Mouse (Mus musculus): ENCODE data around the gene Vwa3b. TPM values are rescaled to one million over a fixed set of nuclear protein-coding genes. Genes with fewer than 3 reads are reported as not detected.
A peak's percentile ranks its signal among the peaks of the same experiment; 100 is the strongest.

Vwa3b gene
- polyA plus RNA-seq, 1 experiment from 2014 or later: 0.61 TPM

DNA sequence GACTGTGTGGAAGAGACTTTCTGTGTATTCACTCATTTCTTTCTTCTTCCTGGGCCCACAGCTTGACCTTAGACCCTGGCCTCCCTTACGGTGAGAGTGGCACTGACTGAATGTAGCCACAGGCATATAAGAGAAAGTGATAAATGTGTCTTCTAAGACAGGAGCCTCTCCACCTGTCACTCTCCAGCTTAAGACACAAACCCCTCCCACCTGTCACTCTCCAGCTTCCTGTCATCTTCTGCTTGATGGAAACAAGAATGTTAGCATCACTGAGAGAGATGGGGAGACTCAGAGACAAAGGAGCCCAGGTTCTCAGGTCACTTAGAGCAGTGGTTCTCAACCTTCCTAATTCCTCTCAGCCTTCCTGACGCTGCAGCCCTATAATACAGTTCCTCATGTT, 3.7 kb upstream of the Vwa3b start:
- Histone ChIP-seq H3K27me3 (ENCODE audit: control insufficient read depth, insufficient read depth, low read length) (no peaks in the 10 kb centered on the region), H3K4me2 (ENCODE audit: low read depth, severe bottlenecking) (no peak overlapping the region), H3K36me3 (ENCODE audit: control insufficient read depth, insufficient read depth, low read length) (no peaks in the 10 kb centered on the region), H3K4me3 (ENCODE audit: low read depth, low read length) (no peak overlapping the region), H3K9ac (ENCODE audit: low read length) (no peak overlapping the region), H3K9me3 (ENCODE audit: control insufficient read depth, low read length) (no peaks in the 10 kb centered on the region), H3K4me1 (ENCODE audit: control insufficient read depth, insufficient read depth, low read length) (no peaks in the 10 kb centered on the region), H3K27ac (replicated peaks; ENCODE audit: low read depth, low read length) (no peak overlapping the region)
- ATAC-seq (ENCODE audit: insufficient number of reproducible peaks, low FRiP score, low TSS enrichment, low read depth): no peak
- WGBS: 70% methylated on average over 2 of the region's 2 CpGs
- no peak for DNase-seq (ENCODE audit: low spot score)

DNA sequence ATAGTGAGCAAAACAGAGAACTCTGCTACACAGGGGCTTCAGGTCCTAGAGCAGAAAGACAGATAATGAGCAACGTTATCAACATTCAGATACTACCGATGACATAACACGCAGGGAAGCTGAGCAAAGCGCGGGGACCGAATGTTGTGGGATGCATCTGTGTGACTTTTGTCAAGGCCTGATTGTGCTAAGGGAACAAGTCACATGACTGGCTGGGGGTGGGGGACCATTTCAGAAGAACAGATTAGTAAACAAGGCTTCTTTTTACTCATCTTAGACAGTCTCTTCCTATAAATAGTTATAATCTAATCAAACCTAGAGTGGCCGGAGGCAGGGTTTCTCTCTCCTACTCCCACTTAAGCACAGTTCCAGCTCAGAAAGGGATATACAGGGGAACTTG, 1.7 kb upstream of the Vwa3b start:
- ATAC-seq (ENCODE audit: insufficient number of reproducible peaks, low FRiP score, low TSS enrichment, low read depth) (no peak), DNase-seq (ENCODE audit: low spot score) (no peak)
- WGBS: 94% methylated on average over 7 of the region's 7 CpGs
- H3K36me3 ChIP-seq (ENCODE audit: control insufficient read depth, insufficient read depth, low read length): no peaks in the 10 kb centered on the region
- no peak overlapping the region for H3K9ac ChIP-seq (ENCODE audit: low read length)
- H3K27ac ChIP-seq (replicated peaks; ENCODE audit: low read depth, low read length): no peak overlapping the region
- no peak overlapping the region for H3K4me2 ChIP-seq (ENCODE audit: low read depth, severe bottlenecking)
- H3K27me3 ChIP-seq (ENCODE audit: control insufficient read depth, insufficient read depth, low read length): no peaks in the 10 kb centered on the region
- H3K4me1 ChIP-seq (ENCODE audit: control insufficient read depth, insufficient read depth, low read length): no peaks in the 10 kb centered on the region
- no peaks in the 10 kb centered on the region for H3K9me3 ChIP-seq (ENCODE audit: control insufficient read depth, low read length)
- no peak overlapping the region for H3K4me3 ChIP-seq (ENCODE audit: low read depth, low read length)

- no peaks in the 10 kb centered on the region for H3K9me3 ChIP-seq (ENCODE audit: control insufficient read depth, low read length)
- no peak overlapping the region for H3K4me3 ChIP-seq (ENCODE audit: low read depth, low read length)
- ATAC-seq (ENCODE audit: insufficient number of reproducible peaks, low FRiP score, low TSS enrichment, low read depth) (no peak), DNase-seq (ENCODE audit: low spot score) (no peak)
- no peak overlapping the region for H3K9ac ChIP-seq (ENCODE audit: low read length)
- H3K27ac ChIP-seq (replicated peaks; ENCODE audit: low read depth, low read length): no peak overlapping the region
- WGBS: 96% methylated on average over 1 of the region's 1 CpGs
- no peaks in the 10 kb centered on the region for H3K4me1 ChIP-seq (ENCODE audit: control insufficient read depth, insufficient read depth, low read length)
- H3K36me3 ChIP-seq (ENCODE audit: control insufficient read depth, insufficient read depth, low read length): no peaks in the 10 kb centered on the region
- no peak overlapping the region for H3K4me2 ChIP-seq (ENCODE audit: low read depth, severe bottlenecking)
- H3K27me3 ChIP-seq (ENCODE audit: control insufficient read depth, insufficient read depth, low read length): no peaks in the 10 kb centered on the region
These were observed 1.0 kb upstream of the Vwa3b start for GRCm38 (mm10) chr1:37025376-37025775.

- no peak for DNase-seq (ENCODE audit: low spot score)
- ATAC-seq (ENCODE audit: insufficient number of reproducible peaks, low FRiP score, low TSS enrichment, low read depth): no peak
- Histone ChIP-seq H3K27ac (replicated peaks; ENCODE audit: low read depth, low read length) (no peak overlapping the region), H3K4me1 (ENCODE audit: control insufficient read depth, insufficient read depth, low read length) (no peaks in the 10 kb centered on the region), H3K27me3 (ENCODE audit: control insufficient read depth, insufficient read depth, low read length) (no peaks in the 10 kb centered on the region), H3K9ac (ENCODE audit: low read length) (no peak overlapping the region), H3K9me3 (ENCODE audit: control insufficient read depth, low read length) (no peaks in the 10 kb centered on the region), H3K36me3 (ENCODE audit: control insufficient read depth, insufficient read depth, low read length) (no peaks in the 10 kb centered on the region), H3K4me3 (ENCODE audit: low read depth, low read length) (no peak overlapping the region), H3K4me2 (ENCODE audit: low read depth, severe bottlenecking) (no peak overlapping the region)
- 78% methylated on average over 6 of the region's 6 CpGs for WGBS
These were observed 470 bp downstream of the Vwa3b start for GRCm38 (mm10) chr1:37026866-37027265.

DNA sequence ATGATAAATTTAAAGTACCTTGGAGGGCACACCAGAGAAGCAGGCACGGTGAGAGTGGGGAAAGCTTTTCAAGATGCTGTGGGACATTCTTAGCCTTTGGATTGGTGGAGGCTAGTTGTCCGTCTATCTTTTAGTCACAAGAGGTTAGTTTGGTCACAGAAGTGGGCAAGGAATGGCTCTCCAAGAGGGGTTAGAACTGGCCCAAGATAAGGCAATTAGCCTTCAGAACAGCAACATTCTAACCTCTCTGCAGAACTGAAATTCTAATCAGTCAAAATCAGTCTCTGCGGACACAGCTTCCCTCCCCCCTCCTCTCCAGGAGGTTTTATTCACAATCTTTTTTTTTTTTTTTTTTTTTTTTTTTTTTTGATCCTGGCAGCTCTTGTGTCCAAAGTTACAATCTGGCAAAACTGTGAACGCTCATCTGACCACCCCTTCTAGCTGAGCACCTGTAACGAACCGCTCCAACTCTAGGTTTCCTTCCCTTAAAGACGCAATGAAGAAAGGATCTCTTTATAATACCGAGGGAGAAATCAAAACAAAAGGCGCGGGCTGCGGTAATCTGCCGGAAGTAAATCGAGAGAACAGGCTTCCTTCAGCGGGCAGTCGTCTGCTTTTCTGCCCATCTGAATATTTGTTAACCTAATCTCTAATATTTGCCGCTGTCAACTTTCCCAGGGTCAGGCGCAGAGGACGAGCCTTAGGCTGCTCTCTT, 2.2 kb downstream of the Vwa3b start:
- Histone ChIP-seq H3K36me3 (ENCODE audit: control insufficient read depth, insufficient read depth, low read length) (no peaks in the 10 kb centered on the region), H3K27ac (replicated peaks; ENCODE audit: low read depth, low read length) (no peak overlapping the region), H3K4me2 (ENCODE audit: low read depth, severe bottlenecking) (peak overlapping the region; percentile 68), H3K4me3 (ENCODE audit: low read depth, low read length) (peak overlapping the region; percentile 33), H3K9ac (ENCODE audit: low read length) (no peak overlapping the region; the same call in 1 of the 2 replicates), H3K27me3 (ENCODE audit: control insufficient read depth, insufficient read depth, low read length) (no peaks in the 10 kb centered on the region), H3K4me1 (ENCODE audit: control insufficient read depth, insufficient read depth, low read length) (no peaks in the 10 kb centered on the region), H3K9me3 (ENCODE audit: control insufficient read depth, low read length) (no peaks in the 10 kb centered on the region)
- ATAC-seq (ENCODE audit: insufficient number of reproducible peaks, low FRiP score, low TSS enrichment, low read depth): no peak
- DNase-seq (ENCODE audit: low spot score): no peak
- 9% methylated on average over 18 of the region's 18 CpGs for WGBS

DNA sequence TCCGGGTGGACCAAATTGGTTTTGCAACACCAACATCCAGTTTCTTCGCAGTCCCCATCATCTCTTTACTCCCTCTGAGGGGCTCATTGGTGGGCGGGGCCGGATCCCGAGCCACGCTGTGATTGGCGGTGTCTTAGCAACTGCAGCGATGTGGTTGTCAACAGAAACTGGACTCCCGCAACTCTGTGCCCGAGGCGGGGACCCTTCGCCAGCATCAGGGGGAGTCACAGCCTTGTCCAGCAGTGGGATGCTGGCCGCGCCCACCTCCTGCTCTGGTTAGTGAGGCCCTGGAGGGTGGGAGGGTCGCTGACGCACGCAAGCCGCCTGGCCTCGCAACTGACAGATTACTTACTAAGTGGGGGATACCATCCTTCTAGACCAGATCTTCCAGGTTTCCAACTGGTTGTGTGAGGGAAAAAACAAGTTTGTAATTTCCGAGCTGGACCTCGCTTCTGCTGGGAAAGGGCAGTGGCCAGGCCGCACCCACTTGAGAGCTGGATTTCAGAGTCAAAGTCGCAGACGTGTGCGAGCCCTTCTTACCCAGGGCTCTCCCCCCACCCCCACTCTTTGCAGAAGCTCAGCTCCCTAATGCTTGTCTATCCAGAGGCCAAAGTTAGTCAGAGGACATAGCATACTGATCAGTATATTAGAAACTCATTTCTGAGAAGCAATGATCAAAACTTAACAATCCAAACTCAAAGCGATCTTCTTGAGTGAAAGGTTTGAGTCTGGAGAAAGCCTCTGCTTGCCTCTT, 2.9 kb downstream of the Vwa3b start:
- Histone ChIP-seq H3K27me3 (ENCODE audit: control insufficient read depth, insufficient read depth, low read length) (no peaks in the 10 kb centered on the region), H3K9me3 (ENCODE audit: control insufficient read depth, low read length) (no peaks in the 10 kb centered on the region), H3K4me1 (ENCODE audit: control insufficient read depth, insufficient read depth, low read length) (no peaks in the 10 kb centered on the region), H3K27ac (replicated peaks; ENCODE audit: low read depth, low read length) (no peak overlapping the region; the same call in 1 of the 2 replicates), H3K9ac (ENCODE audit: low read length) (no peak overlapping the region; the same call in 1 of the 2 replicates), H3K36me3 (ENCODE audit: control insufficient read depth, insufficient read depth, low read length) (no peaks in the 10 kb centered on the region), H3K4me2 (ENCODE audit: low read depth, severe bottlenecking) (peak overlapping the region; percentile 68), H3K4me3 (ENCODE audit: low read depth, low read length) (peak overlapping the region; percentile 33)
- ATAC-seq (ENCODE audit: insufficient number of reproducible peaks, low FRiP score, low TSS enrichment, low read depth): peak; percentile 97
- peak; percentile 93 for DNase-seq (ENCODE audit: low spot score)
- WGBS: 5% methylated on average over 26 of the region's 26 CpGs

DNA sequence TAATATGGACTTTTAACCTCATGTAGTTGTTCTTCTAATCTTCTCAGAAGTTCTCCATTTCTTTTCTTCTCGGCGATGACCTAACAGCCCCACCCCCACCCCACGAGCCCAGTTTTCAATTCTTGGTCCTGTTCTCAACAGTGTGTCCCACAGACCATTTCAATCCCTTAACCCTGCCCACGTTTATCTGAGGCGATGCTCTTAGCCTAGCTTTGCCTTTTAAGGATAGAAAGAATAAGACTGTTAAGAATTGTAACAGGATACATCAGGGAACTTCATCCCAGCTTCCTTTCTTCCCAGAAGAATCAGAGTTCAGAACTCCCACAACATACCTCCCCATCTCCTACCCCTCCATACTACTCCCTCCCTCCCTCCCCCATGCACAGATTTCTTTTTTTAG, 3.5 kb downstream of the Vwa3b start:
- Histone ChIP-seq H3K4me1 (ENCODE audit: control insufficient read depth, insufficient read depth, low read length) (no peaks in the 10 kb centered on the region), H3K36me3 (ENCODE audit: control insufficient read depth, insufficient read depth, low read length) (no peaks in the 10 kb centered on the region), H3K4me2 (ENCODE audit: low read depth, severe bottlenecking) (peak overlapping the region; percentile 68; the same call in 1 of the 2 replicates), H3K9me3 (ENCODE audit: control insufficient read depth, low read length) (no peaks in the 10 kb centered on the region), H3K4me3 (ENCODE audit: low read depth, low read length) (no peak overlapping the region), H3K27me3 (ENCODE audit: control insufficient read depth, insufficient read depth, low read length) (no peaks in the 10 kb centered on the region), H3K9ac (ENCODE audit: low read length) (no peak overlapping the region), H3K27ac (replicated peaks; ENCODE audit: low read depth, low read length) (no peak overlapping the region)
- DNase-seq (ENCODE audit: low spot score): no peak
- 56% methylated on average over 5 of the region's 5 CpGs for WGBS
- no peak for ATAC-seq (ENCODE audit: insufficient number of reproducible peaks, low FRiP score, low TSS enrichment, low read depth)

- no peak for ATAC-seq (ENCODE audit: insufficient number of reproducible peaks, low FRiP score, low TSS enrichment, low read depth)
- 81% methylated on average over 2 of the region's 2 CpGs for WGBS
- H3K4me3 ChIP-seq (ENCODE audit: low read depth, low read length): no peak overlapping the region
- no peaks in the 10 kb centered on the region for H3K9me3 ChIP-seq (ENCODE audit: control insufficient read depth, low read length)
- no peaks in the 10 kb centered on the region for H3K4me1 ChIP-seq (ENCODE audit: control insufficient read depth, insufficient read depth, low read length)
- no peak for DNase-seq (ENCODE audit: low spot score)
- no peak overlapping the region for H3K4me2 ChIP-seq (ENCODE audit: low read depth, severe bottlenecking)
- no peak overlapping the region for H3K9ac ChIP-seq (ENCODE audit: low read length)
- no peak overlapping the region for H3K27ac ChIP-seq (replicated peaks; ENCODE audit: low read depth, low read length)
- no peaks in the 10 kb centered on the region for H3K36me3 ChIP-seq (ENCODE audit: control insufficient read depth, insufficient read depth, low read length)
- H3K27me3 ChIP-seq (ENCODE audit: control insufficient read depth, insufficient read depth, low read length): no peaks in the 10 kb centered on the region
These were observed 4.3 kb downstream of the Vwa3b start for GRCm38 (mm10) chr1:37030693-37031092.
